Mouse (Mus musculus) right cerebral cortex, postnatal 10 days (tissue): ENCODE data around the gene Insm1.
A peak's percentile ranks its signal among the peaks of the same experiment; 100 is the strongest.

Experiments
- DNase-seq, 2 experiments: peaks; one replicate each; pipeline ENCODE4 v3.0.0; 2021; ENCODE audit warnings: low spot score in 2 of 2

Gene Insm1

GRCm38 (mm10) chr2:146224141-146224540, 2.4 kb downstream of the Insm1 start:
- DNase-seq, result no peak

- no peak for DNase-seq
Observed at GRCm38 (mm10) chr2:146225818-146226217, 4.1 kb downstream of the Insm1 start.

- DNase-seq, result no peak
Observed at GRCm38 (mm10) chr2:146226484-146226883, 4.8 kb downstream of the Insm1 start.

GRCm38 (mm10) chr2:146227646-146228045, 5.9 kb downstream of the Insm1 start:
- no peak for DNase-seq

GRCm38 (mm10) chr2:146228435-146228834, 6.7 kb downstream of the Insm1 start:
- no peak for DNase-seq

GRCm38 (mm10) chr2:146231485-146231884, 9.8 kb downstream of the Insm1 start:
- no peak for DNase-seq

GRCm38 (mm10) chr2:146239196-146239747, 17.6 kb downstream of the Insm1 start:
- DNase-seq, result no peak

- no peak for DNase-seq
Observed at GRCm38 (mm10) chr2:146244049-146244448, 22.3 kb downstream of the Insm1 start.

- DNase-seq, result no peak
Observed at GRCm38 (mm10) chr2:146245401-146245800, 23.7 kb downstream of the Insm1 start.

GRCm38 (mm10) chr2:146246409-146247075, 24.8 kb downstream of the Insm1 start:
- no peak for DNase-seq

GRCm38 (mm10) chr2:146247576-146247975, 25.9 kb downstream of the Insm1 start:
- DNase-seq, result no peak

GRCm38 (mm10) chr2:146249033-146249432, 27.3 kb downstream of the Insm1 start:
- no peak for DNase-seq

- DNase-seq, result peak; percentile 53 to 54
Observed at GRCm38 (mm10) chr2:146250236-146250904, 28.6 kb downstream of the Insm1 start.

GRCm38 (mm10) chr2:146254387-146254786, 32.7 kb downstream of the Insm1 start:
- no peak for DNase-seq

- no peak for DNase-seq
Observed at GRCm38 (mm10) chr2:146255636-146256035, 33.9 kb downstream of the Insm1 start.

GRCm38 (mm10) chr2:146256321-146256875, 34.7 kb downstream of the Insm1 start:
- peak in 1 of 2 experiments; percentile 48 for DNase-seq

- DNase-seq, result no peak
Observed at GRCm38 (mm10) chr2:146257037-146257436, 35.3 kb downstream of the Insm1 start.

- DNase-seq, result no peak
Observed at GRCm38 (mm10) chr2:146257609-146258008, 35.9 kb downstream of the Insm1 start.

- DNase-seq, result peak; percentile 54 to 64
Observed at GRCm38 (mm10) chr2:146258736-146259469, 37.2 kb downstream of the Insm1 start.

GRCm38 (mm10) chr2:146259787-146260560, 38.3 kb downstream of the Insm1 start:
- DNase-seq, result no peak

GRCm38 (mm10) chr2:146261146-146261545, 39.4 kb downstream of the Insm1 start:
- DNase-seq, result no peak
